Mouse (Mus musculus) heart, adult 11 months (tissue): Measurements from ENCODE around the gene Psmb11.

Experiments used
- DNase-seq: peaks from one replicate; pipeline ENCODE4 v3.0.0; 2022

Gene Psmb11

DNA sequence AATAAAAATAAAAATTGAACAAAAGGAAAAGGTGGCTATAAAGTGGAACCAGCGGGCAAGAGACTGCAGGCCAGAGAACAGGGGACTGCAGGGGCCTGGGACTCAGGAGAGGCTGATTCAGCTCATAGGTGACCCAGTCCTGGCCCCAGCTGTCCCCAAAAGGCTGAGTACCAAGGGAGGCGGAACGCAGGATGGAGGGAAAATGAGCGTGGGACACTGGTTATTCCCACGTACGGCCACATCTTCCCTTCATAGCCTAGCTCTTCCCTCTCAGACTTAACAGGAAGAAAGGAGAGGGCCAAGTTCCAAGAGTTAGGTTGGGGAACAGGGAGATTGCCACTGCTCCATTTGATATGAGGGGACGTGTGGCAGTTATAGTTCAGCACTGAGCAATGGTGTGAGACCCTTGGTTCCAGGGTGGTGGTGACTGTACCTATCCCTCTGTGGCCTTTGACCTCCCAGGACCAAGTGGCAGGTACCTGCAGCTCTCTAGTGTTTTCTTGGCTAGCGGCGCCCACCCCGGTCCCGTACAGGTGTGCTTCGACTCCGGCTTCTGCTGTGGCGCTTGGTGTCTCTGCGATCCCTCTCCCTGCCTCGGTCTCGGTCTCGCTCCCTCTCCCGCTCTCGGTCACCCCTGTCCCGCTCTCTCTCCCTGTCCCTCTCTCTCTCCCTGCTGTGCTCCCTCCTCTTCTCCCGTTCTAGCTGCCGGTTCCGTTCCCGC, 21.2 kb downstream of the Psmb11 start:
- DNase-seq = peak; percentile 92

DNA sequence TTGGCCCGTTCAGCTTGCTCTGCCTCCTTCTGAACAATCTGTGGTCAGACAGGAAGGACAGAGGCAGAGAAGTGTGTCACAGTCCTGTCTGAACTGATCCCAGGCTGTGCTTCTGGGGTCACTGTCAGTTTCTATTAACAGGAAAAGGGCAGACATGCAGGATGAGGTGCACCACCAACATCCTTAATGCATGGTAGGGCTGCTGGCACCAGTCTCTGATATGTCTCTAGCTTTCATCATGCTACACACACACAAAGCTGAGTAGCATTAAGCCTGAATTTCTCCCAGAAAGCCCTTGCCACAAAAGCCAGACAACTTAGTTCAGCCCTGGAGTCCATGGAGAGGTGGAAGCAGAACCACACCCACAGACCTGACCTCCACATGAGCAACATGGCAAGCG, 21.8 kb downstream of the Psmb11 start:
- DNase-seq = peak; percentile 79

DNA sequence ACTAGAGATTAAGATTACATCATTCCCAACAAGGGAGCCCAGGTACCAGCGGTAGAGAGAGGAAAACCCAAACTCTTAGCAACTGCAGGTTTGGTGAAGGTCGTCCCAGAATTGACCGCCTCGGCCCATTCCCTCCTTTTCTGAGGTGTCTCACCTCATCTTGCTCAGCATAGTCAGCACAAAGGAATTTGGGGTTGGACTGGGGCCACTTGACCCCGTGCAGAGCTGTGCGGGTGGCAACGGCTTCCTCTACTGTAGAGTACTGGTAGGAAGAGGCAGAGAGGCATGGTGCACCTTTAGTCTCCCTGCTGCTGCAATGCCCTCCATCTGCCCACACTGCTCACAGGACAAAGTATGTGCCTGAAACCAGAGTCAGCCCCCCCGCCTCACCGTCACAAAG, 23.1 kb downstream of the Psmb11 start:
- DNase-seq = peak; percentile 86

DNA sequence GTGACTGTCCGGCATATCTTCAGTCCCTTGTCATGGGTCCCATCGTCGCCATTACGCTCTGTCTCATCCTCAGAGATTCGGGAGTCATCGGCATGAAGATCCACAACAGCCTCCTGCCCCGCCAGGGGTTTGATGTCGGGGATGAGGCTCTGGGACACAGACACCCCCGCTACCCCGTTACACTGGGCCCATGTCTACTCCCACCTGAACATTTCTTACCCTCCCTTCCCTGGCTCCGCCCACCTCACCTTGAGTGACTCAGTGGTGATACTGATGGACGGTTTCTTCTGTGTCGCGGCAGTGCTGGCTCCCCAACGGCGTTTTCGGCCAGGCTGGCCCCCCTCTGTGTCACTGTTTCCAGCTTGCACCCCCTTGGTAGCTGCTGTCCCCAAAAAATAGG, 25.2 kb downstream of the Psmb11 start:
- DNase-seq = peak; percentile 91

DNA sequence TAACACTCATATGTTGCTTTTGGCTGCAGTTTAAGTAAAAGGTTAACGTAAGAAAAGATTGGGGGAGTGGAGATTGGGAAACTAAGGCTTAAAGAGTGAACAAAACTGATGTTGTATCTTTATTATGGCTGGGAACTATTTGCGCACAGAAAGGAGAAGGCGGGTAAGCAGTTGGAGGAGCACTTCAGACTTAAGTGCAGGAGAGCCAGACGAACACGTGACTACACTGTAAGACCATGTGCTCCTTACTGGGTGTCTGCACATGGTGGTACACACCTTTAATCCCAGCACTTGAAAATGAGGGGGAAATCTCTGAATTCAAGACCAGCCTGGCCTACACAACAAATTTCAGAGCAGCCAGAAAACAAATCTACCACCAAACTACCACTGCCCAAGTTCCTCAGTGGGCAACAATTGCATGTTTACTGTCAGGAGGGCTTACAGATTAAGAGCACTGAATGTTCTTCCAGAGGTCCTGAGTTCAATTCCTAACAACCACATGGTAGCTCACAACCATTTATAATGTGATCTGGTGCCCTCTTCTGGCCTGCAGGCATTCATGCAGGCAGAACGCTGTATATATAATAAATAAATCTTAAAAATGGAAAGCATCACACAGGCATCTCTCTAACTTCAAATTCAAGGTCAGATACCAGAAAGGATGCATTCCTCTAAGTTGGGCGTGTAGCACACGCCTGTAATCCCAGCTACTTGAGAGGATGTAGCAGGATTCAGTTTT, 25.8 kb downstream of the Psmb11 start:
- DNase-seq = no peak

DNA sequence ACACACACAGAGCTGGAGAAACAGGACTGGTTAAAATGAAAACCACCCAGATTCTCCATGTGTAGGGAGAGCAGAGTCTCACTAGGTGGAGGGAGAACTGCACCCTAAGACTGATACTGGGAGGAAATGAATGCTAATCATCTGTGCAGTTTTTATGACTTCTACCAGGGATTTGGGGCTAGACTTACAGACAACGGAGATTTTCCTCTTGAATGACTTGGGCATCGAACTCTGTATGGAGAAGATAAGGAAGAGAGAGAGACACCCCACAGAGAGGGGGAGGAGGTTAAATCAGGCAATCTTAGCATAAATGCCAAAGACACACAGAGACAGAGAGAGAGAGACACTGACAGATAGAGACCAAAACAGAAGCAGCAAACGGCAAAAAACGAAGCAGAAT, 26.7 kb downstream of the Psmb11 start:
- DNase-seq = no peak

DNA sequence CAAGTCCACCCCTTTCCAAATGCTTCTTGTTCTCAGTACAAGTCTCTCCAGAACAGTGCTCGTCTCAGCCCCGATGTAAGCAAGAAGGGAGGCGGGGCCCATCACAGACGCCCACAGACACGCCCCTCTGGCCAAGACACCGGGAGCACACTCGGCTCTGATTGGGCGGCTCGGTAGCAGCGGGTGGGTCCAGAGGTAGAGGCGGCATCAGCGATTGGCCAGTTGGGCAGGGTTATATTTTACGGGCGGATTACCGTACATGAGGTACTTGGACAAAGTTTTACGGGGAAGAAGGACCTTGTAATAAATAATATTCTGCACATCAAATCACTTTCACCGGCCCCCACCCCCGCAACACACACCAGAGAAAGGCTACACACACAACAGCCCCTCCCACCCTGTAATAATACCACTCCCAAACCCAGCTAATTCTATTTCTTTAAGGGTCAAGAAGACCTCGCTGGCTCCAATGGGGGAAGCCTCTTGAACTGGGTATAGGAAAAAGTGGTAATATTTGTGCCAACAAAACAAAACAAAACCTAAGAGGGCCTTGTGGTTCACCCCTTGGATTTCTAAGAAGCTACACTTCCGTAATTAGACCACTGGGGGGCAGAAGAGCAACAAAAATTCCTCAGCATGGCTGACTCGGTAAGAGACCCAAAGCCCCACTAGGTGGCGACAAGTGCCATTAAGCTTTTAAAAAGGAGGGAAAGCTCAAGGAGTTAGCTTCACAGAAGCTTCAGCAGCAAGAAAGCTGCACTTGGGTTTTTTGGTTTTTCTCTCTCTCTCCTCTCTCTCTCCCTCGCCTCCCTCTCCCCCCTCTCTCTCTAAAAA, 29.6 kb downstream of the Psmb11 start:
- peak; percentile 95 for DNase-seq

DNA sequence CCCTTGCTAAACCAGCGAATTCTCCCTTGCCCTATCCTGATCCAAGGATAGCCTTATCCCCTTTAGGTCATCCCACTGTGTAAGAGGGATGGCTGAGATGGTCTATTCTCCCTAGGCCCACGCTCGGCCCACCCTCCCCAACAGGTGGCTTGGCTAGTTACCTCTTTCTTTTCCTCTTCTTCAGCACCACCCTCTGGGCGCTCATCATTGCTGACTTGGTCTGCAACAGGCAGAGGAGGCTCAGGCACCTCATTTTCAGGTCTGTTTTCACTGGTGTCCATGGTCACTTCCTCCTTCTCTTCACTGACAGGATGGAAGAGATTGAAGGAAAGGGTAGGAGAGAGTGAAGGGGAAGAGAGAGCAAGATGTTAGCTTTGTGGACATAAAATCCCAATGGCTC, 30.3 kb downstream of the Psmb11 start:
- peak; percentile 90 for DNase-seq

DNA sequence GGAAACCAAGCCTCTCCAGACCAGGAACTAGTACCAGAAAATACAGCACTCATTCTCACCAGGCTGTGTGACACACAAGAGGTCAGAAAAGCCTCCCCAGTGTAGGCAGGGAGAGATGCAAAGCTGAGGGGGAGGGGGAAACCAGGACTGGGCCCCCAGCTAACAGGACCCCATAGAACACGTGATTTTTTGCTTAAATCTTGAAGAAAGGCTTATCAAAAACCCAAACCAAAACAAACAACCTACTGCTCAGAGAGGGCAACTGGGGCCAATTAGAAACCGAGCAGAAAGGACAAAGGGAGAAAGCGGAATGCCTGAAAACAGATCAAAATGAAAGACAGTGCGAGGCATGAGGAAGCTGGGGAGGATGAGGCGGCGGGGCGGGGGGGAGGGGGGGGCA, 31.6 kb downstream of the Psmb11 start:
- peak; percentile 88 for DNase-seq

DNA sequence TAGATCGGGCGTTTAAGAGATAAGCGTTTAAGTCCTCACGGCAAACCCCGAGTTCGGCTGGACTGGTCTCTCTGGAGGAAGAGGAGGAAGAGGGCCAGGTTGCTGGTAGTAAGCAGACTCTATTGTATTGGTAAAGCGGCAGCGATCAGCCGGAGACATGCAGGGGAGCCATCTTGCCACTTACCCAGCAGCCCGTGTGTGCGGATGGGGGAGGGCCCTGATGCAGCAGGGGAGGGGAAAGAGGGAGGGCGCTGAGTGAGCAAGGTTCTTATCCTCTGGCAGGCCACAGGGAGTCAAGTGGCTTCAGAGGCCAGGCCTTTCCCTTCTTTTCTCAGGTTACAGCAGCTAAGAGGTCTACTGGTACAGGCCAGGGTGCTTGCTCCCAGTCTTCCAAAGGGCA, 32.3 kb downstream of the Psmb11 start:
- DNase-seq = peak; percentile 99

DNA sequence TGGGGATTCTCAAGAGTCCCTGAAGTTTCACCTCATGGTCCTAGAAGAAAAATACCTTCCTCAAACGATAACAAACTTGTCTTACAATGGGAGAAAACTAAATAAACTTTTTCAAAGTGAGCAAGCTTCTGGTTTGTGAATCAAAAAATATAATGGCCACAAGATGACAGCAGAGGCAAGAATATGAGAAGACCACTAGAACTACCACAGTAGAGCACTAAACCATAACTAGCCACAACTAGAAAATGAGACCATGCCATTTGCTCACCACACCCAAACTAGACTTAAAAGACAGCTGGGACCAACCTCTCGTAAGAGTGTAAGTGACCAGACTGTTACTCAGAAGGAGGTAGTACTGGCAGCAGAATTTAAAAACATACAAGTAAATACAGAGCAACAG, 38.8 kb downstream of the Psmb11 start:
- DNase-seq = no peak

DNA sequence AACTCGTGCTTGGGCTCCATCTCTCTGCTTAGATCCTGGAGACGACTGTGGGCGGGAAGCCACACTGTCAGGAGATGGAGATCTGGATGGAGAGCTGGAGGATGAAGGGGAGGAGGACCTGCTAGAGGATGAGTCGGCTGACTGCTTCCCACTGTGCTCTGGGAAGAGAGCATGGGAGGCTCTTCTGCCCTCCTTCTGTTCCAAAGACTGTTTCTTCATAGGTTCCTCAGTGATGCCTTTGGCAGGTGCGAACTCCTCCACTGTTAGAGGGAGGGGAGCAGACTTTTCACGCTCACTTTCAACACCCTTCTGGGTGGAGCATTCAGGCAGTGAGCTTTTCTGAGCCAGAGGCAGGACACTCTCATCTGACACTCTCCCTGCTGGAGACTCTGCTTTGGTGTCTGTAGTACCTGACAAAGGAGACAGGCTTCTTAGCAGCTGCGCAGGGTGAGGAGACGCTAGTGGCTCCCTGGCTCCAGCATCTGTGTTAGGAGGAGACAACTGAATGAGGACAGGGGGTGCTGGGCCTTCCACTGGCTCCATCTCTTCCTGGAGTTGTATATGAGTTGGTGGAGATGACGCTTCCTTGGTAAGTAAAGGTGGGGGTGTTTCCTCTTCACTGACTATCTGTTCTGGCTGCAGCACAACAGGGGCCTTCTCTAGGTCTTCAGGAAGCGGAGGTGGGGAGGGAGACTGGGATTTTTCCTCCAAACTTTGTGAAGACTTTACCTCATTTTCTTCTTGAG, 43.4 kb downstream of the Psmb11 start:
- DNase-seq = peak; percentile 78

DNA sequence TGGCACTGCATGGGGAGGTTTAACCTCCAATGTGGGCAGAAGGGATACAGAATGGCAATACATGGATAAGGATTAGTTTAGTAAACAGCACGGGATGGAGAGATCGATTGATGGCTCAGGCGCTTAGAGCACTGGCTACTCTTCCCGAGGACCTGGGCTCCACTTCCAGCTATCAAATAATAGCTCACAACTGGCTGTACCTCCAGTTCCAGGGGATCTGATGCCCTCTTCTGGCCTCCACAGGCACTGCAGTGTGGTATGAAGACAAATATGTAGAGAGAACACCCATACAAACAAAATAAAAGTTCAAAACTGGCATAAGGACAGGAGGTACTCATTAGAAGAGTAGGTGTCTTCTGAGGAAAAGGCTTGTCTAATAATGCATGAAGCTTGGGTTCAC, 48.1 kb downstream of the Psmb11 start:
- peak; percentile 86 for DNase-seq

DNA sequence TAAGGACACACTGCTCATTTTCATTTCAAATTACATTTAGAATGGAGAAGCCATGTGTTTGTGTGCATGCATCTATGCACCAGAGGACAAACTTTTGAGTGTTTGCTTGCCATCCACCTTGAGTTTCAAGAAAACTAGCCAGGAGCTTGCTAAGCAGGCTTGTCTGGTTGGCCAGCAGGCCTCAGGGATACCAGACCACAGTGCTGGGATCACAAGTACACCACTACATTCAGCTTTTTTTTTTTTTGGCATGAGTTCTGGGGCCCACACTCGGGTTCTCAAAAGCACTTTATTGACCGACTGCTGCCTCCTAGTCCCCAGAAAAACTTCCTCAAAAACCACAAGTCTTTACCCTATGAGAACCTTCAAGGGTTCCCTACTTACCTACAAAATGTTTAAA, 53.1 kb downstream of the Psmb11 start:
- DNase-seq = no peak

DNA sequence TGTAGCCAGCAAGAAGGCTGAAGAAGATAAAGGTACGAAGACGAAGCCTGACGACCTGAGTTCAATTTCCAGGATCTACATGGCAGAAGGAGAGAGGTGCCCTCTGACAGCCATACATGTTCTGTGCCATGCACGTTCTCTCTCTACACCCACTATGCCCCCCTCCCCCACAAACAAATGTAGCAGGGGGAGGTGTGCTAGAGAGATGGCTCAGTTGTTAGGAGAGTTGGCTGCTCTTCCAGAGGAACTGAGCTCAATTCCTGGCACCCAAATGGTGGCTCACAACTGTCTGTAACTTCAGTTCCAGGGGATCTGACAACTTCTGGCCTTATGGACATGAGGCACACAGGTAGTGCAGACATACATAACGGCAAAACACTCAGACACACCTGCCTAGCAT, 55.1 kb downstream of the Psmb11 start:
- DNase-seq = no peak

DNA sequence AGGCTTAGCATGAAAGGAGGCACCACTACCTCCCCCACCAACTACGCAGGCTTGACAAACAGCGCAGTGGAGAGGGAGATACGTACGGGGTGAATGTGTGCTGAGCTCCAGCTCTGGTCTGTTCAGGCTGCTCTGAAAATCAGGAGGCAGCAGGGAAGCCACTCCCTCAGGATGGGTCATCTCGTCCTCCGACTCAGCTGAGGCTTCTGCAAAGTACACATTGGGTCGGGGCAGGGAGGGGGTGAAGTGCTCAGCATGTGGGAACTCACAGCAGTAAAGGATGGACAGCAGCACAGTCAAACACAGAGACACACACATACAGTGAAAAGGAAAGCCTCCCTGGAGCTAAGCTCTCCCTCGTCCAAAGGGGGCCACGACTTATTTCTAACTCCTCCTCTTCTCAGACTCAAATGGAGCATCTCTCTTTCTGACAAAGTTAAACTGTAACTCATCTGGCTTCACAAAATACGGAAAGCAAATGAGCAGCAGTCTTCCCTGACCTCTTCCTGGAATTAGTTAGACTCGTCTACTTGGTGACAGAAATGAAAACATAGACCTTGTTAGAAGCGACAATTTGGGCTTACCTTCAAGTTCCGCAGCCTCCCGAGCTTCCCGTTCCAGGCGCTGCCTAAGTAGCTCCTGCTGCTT, 57.5 kb downstream of the Psmb11 start:
- DNase-seq = no peak
